Mouse (Mus musculus) heart, postnatal 10 days (tissue): ENCODE results near the gene A930004D18Rik. TPM values are rescaled to one million over a fixed set of nuclear protein-coding genes. Genes with fewer than 3 reads are reported as not detected.

Experiments
- DNase-seq, 2 experiments: peaks; one replicate each; pipeline ENCODE4 v3.0.0; 2021
- intact Hi-C: fragments of 180-260 bp; cut with DNase I; formaldehyde crosslinking; loops from one replicate; pipeline ENCODE4 v1.15.1; 2025
- total RNA-seq, 2 experiments: library from RNA; stranded (reverse); gene quantifications; 2 replicates each; pipeline ENCODE4 v1.2.3; 2021

A930004D18Rik gene
- total RNA-seq, result 1 to 10 TPM; 3.0 to 4.2 TPM

GRCm38 (mm10) chr2:18037491-18037890 lies at the start of gene A930004D18Rik:
Gene A930004D18Rik (minus strand): TSS chr2:18037737.
- intact Hi-C loops, result no loop called here

GRCm38 (mm10) chr2:18080182-18080860 lies 42.8 kb upstream of the A930004D18Rik start:
- no peak for DNase-seq
- intact Hi-C loops, result no loop called here

More at GRCm38 (mm10) chr2:18037491-18037890, at the start of gene A930004D18Rik:
- DNase-seq, result no peak

- no peak for DNase-seq
Observed at GRCm38 (mm10) chr2:18071947-18072346, 34.4 kb upstream of the A930004D18Rik start.

GRCm38 (mm10) chr2:18068071-18068796 lies 30.7 kb upstream of the A930004D18Rik start:
- DNase-seq, result no peak
- intact Hi-C loops, result loop anchor here (5.0 kb wide), 1 partner anchor 139 kb away; no protein-coding TSS in a partner anchor

More at GRCm38 (mm10) chr2:18071947-18072346, 34.4 kb upstream of the A930004D18Rik start:
- intact Hi-C loops, result no loop called here

GRCm38 (mm10) chr2:18066436-18066835 lies 28.9 kb upstream of the A930004D18Rik start:
- peak in 1 of 2 experiments; percentile 17 for DNase-seq
- intact Hi-C loops, result loop anchor here (5.0 kb wide), 1 partner anchor 141 kb away; no protein-coding TSS in a partner anchor

- DNase-seq, result no peak
- intact Hi-C loops, result loop anchor here (5.0 kb wide), 1 partner anchor 142 kb away; no protein-coding TSS in a partner anchor
Observed at GRCm38 (mm10) chr2:18065708-18066030, 28.1 kb upstream of the A930004D18Rik start.

- intact Hi-C loops, result loop anchor here (5.0 kb wide), 2 partner anchors 142 to 612 kb away; partner anchors contain the start of gene Bmi1
Observed at GRCm38 (mm10) chr2:18064941-18065707, 27.6 kb upstream of the A930004D18Rik start.

GRCm38 (mm10) chr2:18064356-18064858 lies 26.9 kb upstream of the A930004D18Rik start:
- peak; percentile 93 to 94 for DNase-seq
- intact Hi-C loops, result loop anchor here (5.0 kb wide), 1 partner anchor 613 kb away; the partner anchor contains the start of gene Bmi1

More at GRCm38 (mm10) chr2:18064941-18065707, 27.6 kb upstream of the A930004D18Rik start:
- DNase-seq, result peak; percentile 84 to 86

GRCm38 (mm10) chr2:18063763-18064251 lies 26.3 kb upstream of the A930004D18Rik start:
- intact Hi-C loops, result loop anchor here (2.0 to 5.0 kb wide), 2 partner anchors 17 to 613 kb away; partner anchors contain the start of gene Bmi1
- peak; percentile 75 to 80 for DNase-seq

- intact Hi-C loops, result loop anchor here (5.0 kb wide), 1 partner anchor 617 kb away; the partner anchor contains the start of gene Bmi1
- no peak for DNase-seq
Observed at GRCm38 (mm10) chr2:18060396-18060795, 22.9 kb upstream of the A930004D18Rik start.

GRCm38 (mm10) chr2:18059891-18060290 lies 22.4 kb upstream of the A930004D18Rik start:
- intact Hi-C loops, result loop anchor here (5.0 kb wide), 1 partner anchor 617 kb away; the partner anchor contains the start of gene Bmi1
- DNase-seq, result no peak

- peak in 1 of 2 experiments; percentile 10 for DNase-seq
- intact Hi-C loops, result no loop called here
Observed at GRCm38 (mm10) chr2:18059063-18059462, 21.5 kb upstream of the A930004D18Rik start.

GRCm38 (mm10) chr2:18058146-18058708 lies 20.7 kb upstream of the A930004D18Rik start:
- intact Hi-C loops, result no loop called here
- DNase-seq, result peak in 1 of 2 experiments; percentile 22

GRCm38 (mm10) chr2:18057336-18058145 lies 20.0 kb upstream of the A930004D18Rik start:
- intact Hi-C loops, result no loop called here
- DNase-seq, result peak; percentile 76 to 77

GRCm38 (mm10) chr2:18056786-18057255 lies 19.3 kb upstream of the A930004D18Rik start:
- DNase-seq, result peak; percentile 96 to 97
- intact Hi-C loops, result loop anchor here (1.0 kb wide), 1 partner anchor 9 kb away; no protein-coding TSS in a partner anchor

- intact Hi-C loops, result loop anchor here (1.0 kb wide), 2 partner anchors 8 to 27 kb away; no protein-coding TSS in a partner anchor
- DNase-seq, result peak; percentile 96 to 97
Observed at GRCm38 (mm10) chr2:18055929-18056785, 18.6 kb upstream of the A930004D18Rik start.
